Mouse (Mus musculus): ENCODE data around the gene Sec22b.

DNA sequence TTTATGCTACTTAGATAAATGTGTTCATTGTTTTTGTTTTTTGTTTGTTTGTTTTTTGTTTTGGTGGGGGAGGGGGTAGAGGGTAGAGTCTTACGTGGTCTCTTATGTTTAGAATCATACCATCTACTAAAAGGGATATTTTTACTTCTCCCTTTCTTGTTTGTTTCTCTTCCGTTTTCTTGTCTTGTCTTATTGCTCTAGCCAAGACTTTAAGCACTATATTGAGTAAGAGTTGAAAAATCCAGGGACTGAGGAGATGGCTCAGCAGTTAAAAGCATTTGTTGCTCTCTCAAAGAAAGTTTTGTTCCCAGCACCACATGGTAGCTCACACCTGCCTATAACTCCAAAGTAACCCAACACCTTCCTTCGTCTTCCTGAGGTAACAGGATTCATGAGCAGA is 50.1 kb downstream of the Sec22b start:
- no peak for TF ChIP-seq TAL1 (IDR thresholded peaks at IDR 0.05; ENCODE audit: low read length)
- TF ChIP-seq GATA1 (IDR thresholded peaks at IDR 0.05; ENCODE audit: low read length), result no peak
